Mouse (Mus musculus) liver, embryonic 15.5 days (tissue): ENCODE data around the gene Ggt6. TPM values are rescaled to one million over a fixed set of nuclear protein-coding genes. Genes with fewer than 3 reads are reported as not detected.

ENCODE experiments used
- ATAC-seq: fragments of 200-750 bp; cut with Nextera tagmentation; 2 replicates; pipeline ENCODE4 v1.8.0; 2017; ENCODE audit warnings: moderate number of reproducible peaks, mild to moderate bottlenecking, moderate library complexity; ENCODE audit not compliant: insufficient read depth
- H3K27ac ChIP-seq: fragments of 300-500 bp; sonication (generic); replicated peaks from 2 replicates; pipeline ENCODE4 v1.5.1; 2015; ENCODE audit warnings: mild to moderate bottlenecking, inconsistent platforms
- H3K27me3 ChIP-seq: fragments of 300-500 bp; sonication (generic); 2 replicates; pipeline ENCODE4 v1.6.1; 2015; ENCODE audit warnings: mild to moderate bottlenecking, inconsistent platforms
- H3K36me3 ChIP-seq: fragments of 300-500 bp; sonication (generic); replicated peaks from 2 replicates; pipeline ENCODE4 v1.6.1; 2015; ENCODE audit warnings: moderate library complexity, mild to moderate bottlenecking, inconsistent platforms
- H3K4me1 ChIP-seq: fragments of 300-500 bp; sonication (generic); replicated peaks from 2 replicates; pipeline ENCODE4 v1.6.1; 2015; ENCODE audit warnings: inconsistent platforms
- H3K4me2 ChIP-seq: fragments of 300-500 bp; sonication (generic); 2 replicates; pipeline ENCODE4 v1.6.1; 2015; ENCODE audit warnings: moderate library complexity, mild to moderate bottlenecking, inconsistent platforms
- H3K4me3 ChIP-seq: fragments of 300-500 bp; sonication (generic); replicated peaks from 2 replicates; pipeline ENCODE4 v1.5.1; 2015; ENCODE audit warnings: mild to moderate bottlenecking, inconsistent platforms
- H3K9ac ChIP-seq: fragments of 300-500 bp; sonication (generic); 2 replicates; pipeline ENCODE4 v1.6.1; 2015; ENCODE audit warnings: moderate library complexity, mild to moderate bottlenecking, inconsistent platforms
- H3K9me3 ChIP-seq: fragments of 300-500 bp; sonication (generic); replicated peaks from 2 replicates; pipeline ENCODE4 v1.6.1; 2016; ENCODE audit warnings: inconsistent platforms
- WGBS: fragments of 180-500 bp; shearing (Covaris S2); methylation state at CpG from one replicate; pipeline ENCODE4 v1.1.7; 2015; ENCODE audit warnings: mixed read lengths; ENCODE audit not compliant: insufficient replicate concordance; 5-methylcytosine and 5-hydroxymethylcytosine counted together
- polyA plus RNA-seq: library from polyadenylated mRNA; unstranded; fragments of >200 nt; fragmentation: Nextera tagmentation; extraction: Ambion mirVana; gene quantifications from 2 replicates; pipeline ENCODE4 v1.2.1, GENCODE M21; 2015

Gene Ggt6
- polyA plus RNA-seq, 1 experiment from 2014 or later: 0.32 TPM

DNA sequence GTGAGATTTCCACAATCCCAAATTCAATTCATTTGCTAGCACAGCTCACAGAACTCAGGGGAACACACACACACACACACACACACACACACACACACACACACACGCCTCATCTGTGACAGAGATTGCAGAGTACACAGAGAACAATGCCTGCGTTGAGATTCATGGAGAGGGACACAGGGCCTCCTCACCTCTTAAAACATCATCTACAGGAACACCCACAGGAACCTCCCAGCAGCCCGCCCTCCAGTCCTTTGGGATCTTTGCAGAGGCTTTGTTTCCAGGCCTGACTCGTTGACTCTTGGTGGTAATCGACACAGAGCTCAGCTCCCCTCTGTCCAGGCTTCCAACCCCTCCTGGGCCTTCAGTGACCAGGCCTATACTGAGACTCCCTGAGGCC, 41.9 kb downstream of the Ggt6 start:
- Histone ChIP-seq H3K4me2 (no peak overlapping the region), H3K4me1 (peaks cover 91% of the 10 kb centered on the region), H3K9me3 (no peaks in the 10 kb centered on the region), H3K27me3 (no peaks in the 10 kb centered on the region), H3K9ac (no peak overlapping the region), H3K27ac (no peak overlapping the region; the same call in 1 of the 2 replicates), H3K36me3 (no peaks in the 10 kb centered on the region), H3K4me3 (no peak overlapping the region)
- ATAC-seq: no peak
- 38% methylated on average over 5 of the region's 5 CpGs for WGBS

DNA sequence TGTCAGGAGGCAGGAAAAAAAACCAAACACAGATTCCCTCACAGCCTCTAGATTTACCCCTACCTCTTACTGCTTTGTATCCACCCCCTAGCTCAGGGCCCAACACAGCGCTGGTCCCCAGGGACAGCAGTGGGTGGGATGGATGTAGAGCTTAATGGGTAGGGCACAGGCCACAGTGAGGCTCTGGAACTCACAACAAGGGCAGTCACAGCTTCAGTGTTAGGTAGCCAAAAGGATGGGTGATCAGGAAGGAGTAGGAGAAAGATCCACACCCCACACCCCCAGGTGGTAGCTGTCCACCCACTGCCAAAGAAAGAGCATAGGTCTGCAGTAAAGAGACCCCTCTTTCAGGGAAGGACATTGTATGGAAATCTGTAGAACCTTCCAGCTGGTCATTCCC, 42.3 kb downstream of the Ggt6 start:
- no peaks in the 10 kb centered on the region for H3K36me3 ChIP-seq
- peaks cover 91% of the 10 kb centered on the region for H3K4me1 ChIP-seq
- H3K27ac ChIP-seq: no peak overlapping the region; the same call in 1 of the 2 replicates
- WGBS: 70% methylated on average over 1 of the region's 1 CpGs
- no peaks in the 10 kb centered on the region for H3K27me3 ChIP-seq
- no peak for ATAC-seq
- no peak overlapping the region for H3K4me2 ChIP-seq
- no peak overlapping the region for H3K4me3 ChIP-seq
- no peaks in the 10 kb centered on the region for H3K9me3 ChIP-seq
- no peak overlapping the region for H3K9ac ChIP-seq

DNA sequence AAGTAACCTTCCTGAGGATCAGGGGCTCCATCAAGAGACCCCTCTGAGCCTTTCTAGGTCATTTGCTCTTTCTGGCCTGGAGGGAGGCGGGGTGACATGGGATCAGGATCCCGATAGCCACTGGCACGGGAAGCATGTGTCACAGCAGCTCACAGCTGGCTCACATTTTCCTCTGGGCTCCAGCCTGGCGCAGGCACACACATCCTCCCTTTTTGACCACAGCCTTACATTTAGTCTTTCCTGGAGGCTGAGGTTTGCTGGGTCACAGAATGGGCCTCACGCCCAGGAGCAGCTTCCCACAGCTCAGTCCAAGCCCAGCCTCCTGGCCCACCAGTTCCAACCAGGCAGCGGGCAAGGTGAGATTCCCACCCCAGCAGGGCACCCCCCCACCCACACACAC, 42.9 kb downstream of the Ggt6 start:
- H3K4me2 ChIP-seq: no peak overlapping the region
- H3K9ac ChIP-seq: no peak overlapping the region
- no peaks in the 10 kb centered on the region for H3K9me3 ChIP-seq
- H3K27ac ChIP-seq: peak overlapping the region; percentile 38; the same call in 1 of the 2 replicates
- H3K36me3 ChIP-seq: no peaks in the 10 kb centered on the region
- peaks cover 94% of the 10 kb centered on the region for H3K4me1 ChIP-seq
- H3K27me3 ChIP-seq: no peaks in the 10 kb centered on the region
- H3K4me3 ChIP-seq: no peak overlapping the region
- 48% methylated on average over 6 of the region's 6 CpGs for WGBS
- ATAC-seq: no peak

GRCm38 (mm10) chr11:72479499-72479898, 44.2 kb downstream of the Ggt6 start:
- ATAC-seq: no peak
- no peak overlapping the region for H3K27ac ChIP-seq
- 35% methylated on average over 2 of the region's 2 CpGs for WGBS

DNA sequence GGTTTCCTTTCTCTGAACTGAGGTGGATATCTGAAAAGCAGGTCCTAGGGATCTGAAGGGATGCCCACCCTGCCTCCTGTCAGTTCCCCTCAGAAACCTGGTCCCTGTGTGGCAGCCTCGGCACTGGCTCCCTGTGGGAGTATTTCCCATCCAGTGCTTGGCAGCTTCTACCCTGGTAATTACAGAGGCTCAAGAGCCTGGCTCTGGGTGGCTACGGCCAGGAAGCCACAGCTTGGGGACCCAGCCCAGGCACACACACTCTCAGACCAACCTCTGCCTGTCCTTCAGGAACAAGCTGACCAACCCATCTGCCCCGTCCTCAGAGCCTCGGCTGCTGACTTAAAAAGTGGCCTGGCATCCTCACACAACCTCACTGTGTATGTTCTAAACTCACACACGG, 46.0 kb downstream of the Ggt6 start:
- WGBS: 44% methylated on average over 5 of the region's 5 CpGs
- no peak overlapping the region for H3K4me3 ChIP-seq
- H3K4me2 ChIP-seq: peak overlapping the region; percentile 45
- peak overlapping the region; percentile 71 for H3K27ac ChIP-seq
- H3K36me3 ChIP-seq: no peaks in the 10 kb centered on the region
- H3K4me1 ChIP-seq: peaks cover 93% of the 10 kb centered on the region
- ATAC-seq: no peak
- H3K9ac ChIP-seq: no peak overlapping the region
- H3K27me3 ChIP-seq: no peaks in the 10 kb centered on the region
- H3K9me3 ChIP-seq: no peaks in the 10 kb centered on the region

More at GRCm38 (mm10) chr11:72479499-72479898, 44.2 kb downstream of the Ggt6 start:
- Histone ChIP-seq H3K4me3 (no peak overlapping the region), H3K9ac (no peak overlapping the region), H3K9me3 (no peaks in the 10 kb centered on the region), H3K4me1 (peaks cover 95% of the 10 kb centered on the region), H3K36me3 (no peaks in the 10 kb centered on the region), H3K27me3 (no peaks in the 10 kb centered on the region), H3K4me2 (no peak overlapping the region)

DNA sequence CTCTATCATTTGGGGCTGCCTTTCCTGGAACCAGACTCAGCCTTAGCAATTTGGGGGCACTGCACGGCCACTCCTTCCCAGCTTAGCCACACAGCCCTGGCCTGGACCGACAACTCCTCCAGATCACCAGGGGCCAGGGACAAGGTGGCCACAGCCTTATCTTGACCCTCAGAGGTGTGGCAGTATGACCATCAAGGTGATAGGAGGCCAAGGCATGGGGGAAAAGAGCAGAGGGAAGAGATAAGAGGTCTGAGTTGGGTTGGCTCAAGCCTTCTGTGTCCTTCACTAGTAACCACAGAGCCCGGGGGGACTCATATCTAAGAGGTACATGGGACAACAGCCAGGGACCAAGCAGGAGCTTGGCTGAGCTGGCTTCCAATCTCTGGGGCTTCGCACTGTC, 46.6 kb downstream of the Ggt6 start:
- H3K36me3 ChIP-seq: no peaks in the 10 kb centered on the region
- H3K4me2 ChIP-seq: peak overlapping the region; percentile 45
- H3K4me1 ChIP-seq: peaks cover 93% of the 10 kb centered on the region
- H3K4me3 ChIP-seq: no peak overlapping the region
- H3K9me3 ChIP-seq: no peaks in the 10 kb centered on the region
- no peaks in the 10 kb centered on the region for H3K27me3 ChIP-seq
- 18% methylated on average over 4 of the region's 4 CpGs for WGBS
- H3K9ac ChIP-seq: no peak overlapping the region; the same call in 1 of the 2 replicates
- peak overlapping the region; percentile 71 for H3K27ac ChIP-seq
- ATAC-seq: peak; percentile 82

DNA sequence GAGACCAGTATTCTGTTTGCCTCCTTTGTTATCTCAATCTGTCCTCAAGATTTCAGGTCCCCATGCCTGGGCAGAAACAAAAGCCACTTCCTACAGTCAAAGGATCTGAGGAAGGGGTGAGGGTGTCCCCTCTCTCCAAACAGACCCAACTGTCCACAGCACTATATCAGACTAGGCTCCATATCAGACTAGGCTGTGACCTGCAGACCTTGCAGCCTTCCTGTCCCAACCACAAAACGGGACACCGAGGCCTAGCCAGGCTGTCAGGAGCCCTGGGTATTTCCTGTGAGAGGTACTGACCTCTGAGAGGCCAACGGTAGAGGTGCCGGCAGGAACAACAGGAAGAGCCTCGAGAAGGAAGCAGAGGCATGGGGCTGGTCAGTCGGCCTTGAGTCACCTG, 49.2 kb downstream of the Ggt6 start:
- WGBS: 8% methylated on average over 6 of the region's 6 CpGs
- no peak for ATAC-seq
- Histone ChIP-seq H3K36me3 (no peaks in the 10 kb centered on the region), H3K27me3 (peaks cover 24% of the 10 kb centered on the region), H3K4me3 (no peak overlapping the region), H3K9me3 (no peaks in the 10 kb centered on the region), H3K9ac (no peak overlapping the region), H3K4me2 (no peak overlapping the region), H3K27ac (0 out of 2 replicates have a peak overlapping the region, but pooled peaks have one; percentile 19), H3K4me1 (peaks cover 97% of the 10 kb centered on the region)

- H3K9ac ChIP-seq: no peak overlapping the region
- H3K4me2 ChIP-seq: no peak overlapping the region
- ATAC-seq: no peak
- no peak overlapping the region for H3K27ac ChIP-seq
- peaks cover 30% of the 10 kb centered on the region for H3K27me3 ChIP-seq
- no peaks in the 10 kb centered on the region for H3K36me3 ChIP-seq
- no peaks in the 10 kb centered on the region for H3K9me3 ChIP-seq
- WGBS: 40% methylated on average over 5 of the region's 5 CpGs
- H3K4me3 ChIP-seq: no peak overlapping the region
- peaks cover 98% of the 10 kb centered on the region for H3K4me1 ChIP-seq
These were observed 49.8 kb downstream of the Ggt6 start for GRCm38 (mm10) chr11:72485157-72485556.

GRCm38 (mm10) chr11:72485960-72486359, 50.6 kb downstream of the Ggt6 start:
- 48% methylated on average over 11 of the region's 11 CpGs for WGBS
- Histone ChIP-seq H3K4me1 (peaks cover 92% of the 10 kb centered on the region), H3K4me2 (no peak overlapping the region), H3K36me3 (no peaks in the 10 kb centered on the region), H3K27me3 (peaks cover 38% of the 10 kb centered on the region), H3K27ac (no peak overlapping the region), H3K9ac (no peak overlapping the region), H3K9me3 (no peaks in the 10 kb centered on the region), H3K4me3 (no peak overlapping the region)
- ATAC-seq: no peak

DNA sequence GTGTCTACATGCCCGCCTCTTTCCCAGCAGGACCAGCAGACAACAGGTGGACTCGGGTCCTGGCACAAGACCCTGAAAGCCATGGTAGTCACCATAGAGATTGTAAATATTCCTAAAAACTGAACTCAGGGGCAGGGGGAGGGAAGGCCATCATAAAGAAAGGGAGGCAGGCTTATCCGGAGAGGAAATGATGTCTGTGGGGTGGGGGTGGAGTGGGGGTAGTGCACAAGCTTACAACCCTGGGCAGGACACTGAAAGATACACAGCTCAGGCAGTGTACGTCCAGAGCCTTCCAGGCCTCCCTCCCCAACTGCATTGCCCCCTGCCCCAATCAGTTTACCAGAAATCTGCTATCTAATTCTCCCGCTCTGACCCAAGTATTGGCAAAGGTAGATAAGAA, 51.8 kb downstream of the Ggt6 start:
- Histone ChIP-seq H3K9ac (no peak overlapping the region), H3K4me2 (peak overlapping the region; percentile 90; the same call in 1 of the 2 replicates), H3K27ac (no peak overlapping the region), H3K4me3 (no peak overlapping the region), H3K27me3 (peaks cover 41% of the 10 kb centered on the region), H3K36me3 (no peaks in the 10 kb centered on the region), H3K4me1 (peaks cover 80% of the 10 kb centered on the region), H3K9me3 (no peaks in the 10 kb centered on the region)
- WGBS: 15% methylated on average over 5 of the region's 5 CpGs
- no peak for ATAC-seq

GRCm38 (mm10) chr11:72487739-72488138, 52.4 kb downstream of the Ggt6 start:
- Histone ChIP-seq H3K36me3 (no peaks in the 10 kb centered on the region), H3K4me2 (peak overlapping the region; percentile 90), H3K4me1 (peaks cover 74% of the 10 kb centered on the region), H3K9me3 (no peaks in the 10 kb centered on the region), H3K9ac (no peak overlapping the region), H3K27me3 (peaks cover 45% of the 10 kb centered on the region), H3K4me3 (peak overlapping the region; percentile 63), H3K27ac (no peak overlapping the region)
- 33% methylated on average over 2 of the region's 2 CpGs for WGBS
- ATAC-seq: no peak
